Mouse (Mus musculus) neutrophil, adult 65 days (primary cell): ENCODE measurements around the gene Shld1. TPM values are rescaled to one million over a fixed set of nuclear protein-coding genes. Genes with fewer than 3 reads are reported as not detected.

Source experiments
- total RNA-seq: library from RNA; stranded (reverse); gene quantifications from 2 replicates; pipeline ENCODE4 v1.2.4, GENCODE M21; 2023

Gene Shld1
- total RNA-seq, result 11.9 and 16.7 TPM in 2 replicates

GRCm38 (mm10) chr2:132686756-132687737, at the start of gene Shld1:
Gene Shld1 (plus strand): TSS chr2:132686931.

DNA sequence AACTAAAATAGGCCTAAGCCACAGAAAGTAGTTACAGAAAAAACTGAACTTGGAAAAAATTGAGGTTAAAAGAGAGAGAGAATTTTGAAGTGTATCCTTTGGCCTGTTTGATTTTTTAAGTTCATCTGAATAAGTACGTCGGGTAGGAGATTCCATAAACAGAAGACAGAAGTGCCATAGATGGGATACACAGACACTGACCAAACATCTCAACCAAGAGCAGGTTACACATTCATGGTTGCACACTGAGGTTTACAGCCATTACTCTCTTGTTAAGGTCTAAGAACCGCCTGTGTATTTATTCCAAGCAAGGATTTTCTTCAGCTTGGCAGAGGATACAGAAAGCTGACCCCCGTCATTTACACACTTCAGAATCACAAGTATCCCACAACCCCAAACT, 94.2 kb downstream of the Shld1 start, which contains the start of gene Chgb:
Gene Chgb (plus strand): TSS at position 301 of the 400 bp plus-strand sequence.

Other genes starting within 250 kb of the Shld1 start
- gene Gpcpd1, start 99.2 kb upstream of the Shld1 start, total RNA-seq, result 125 and 126 TPM in 2 replicates
- not detected in 2 replicates for gene Chgb, start 94.3 kb downstream of the Shld1 start, total RNA-seq
- 7.8 and 12.3 TPM in 2 replicates for gene Trmt6, start 129.1 kb downstream of the Shld1 start, total RNA-seq
- 2.1 and 2.5 TPM in 2 replicates for gene Mcm8, start 129.2 kb downstream of the Shld1 start, total RNA-seq
- gene Crls1, start 159.7 kb downstream of the Shld1 start, total RNA-seq, result 5.7 and 7.6 TPM in 2 replicates
- 0.09 TPM in 1 of 2 replicates, not detected in the other for gene Lrrn4, start 194.0 kb downstream of the Shld1 start, total RNA-seq